Mouse (Mus musculus) midbrain, embryonic 11.5 days (tissue): ENCODE results near the gene Otp. TPM values are rescaled to one million over a fixed set of nuclear protein-coding genes. Genes with fewer than 3 reads are reported as not detected.

ENCODE experiments used
- ATAC-seq: fragments of 200-750 bp; cut with Nextera tagmentation; 2 replicates; pipeline ENCODE4 v1.8.0; 2017; ENCODE audit warnings: moderate TSS enrichment, moderate library complexity; ENCODE audit not compliant: low FRiP score
- DNase-seq: peaks from one replicate; pipeline ENCODE4 v3.0.0; 2015; ENCODE audit warnings: low spot score; ENCODE audit errors: missing footprints
- H3K27ac ChIP-seq: fragments of 300-500 bp; sonication (generic); 2 replicates; pipeline ENCODE4 v1.5.1; 2014; ENCODE audit warnings: low read depth, low read length
- H3K27me3 ChIP-seq: fragments of 300-500 bp; sonication (generic); 2 replicates; pipeline ENCODE4 v1.6.1; 2014; ENCODE audit warnings: mild to moderate bottlenecking, low read length, moderate library complexity, mixed read lengths; ENCODE audit not compliant: control insufficient read depth, insufficient read depth
- H3K36me3 ChIP-seq: fragments of 300-500 bp; sonication (generic); 2 replicates; pipeline ENCODE4 v1.6.1; 2014; ENCODE audit warnings: mild to moderate bottlenecking, low read length, moderate library complexity, mixed read lengths; ENCODE audit not compliant: control insufficient read depth, insufficient read depth
- H3K4me1 ChIP-seq: fragments of 300-500 bp; sonication (generic); 2 replicates; pipeline ENCODE4 v1.6.1; 2014; ENCODE audit warnings: low read length; ENCODE audit not compliant: control insufficient read depth, insufficient read depth
- H3K4me2 ChIP-seq: fragments of 300-500 bp; sonication (generic); 2 replicates; pipeline ENCODE4 v1.6.1; 2014; ENCODE audit warnings: mild to moderate bottlenecking, moderate library complexity
- H3K4me3 ChIP-seq: fragments of 300-500 bp; sonication (generic); 2 replicates; pipeline ENCODE4 v1.5.1; 2014; ENCODE audit warnings: low read depth, low read length
- H3K9ac ChIP-seq: fragments of 300-500 bp; sonication (generic); 2 replicates; pipeline ENCODE4 v1.6.1; 2014; ENCODE audit warnings: low read length
- H3K9me3 ChIP-seq: fragments of 300-500 bp; sonication (generic); 2 replicates; pipeline ENCODE4 v1.6.1; 2016; ENCODE audit warnings: low read length; ENCODE audit not compliant: control insufficient read depth
- WGBS: fragments of 180-500 bp; shearing (Covaris S2); extraction: QIAGEN DNeasy Blood & Tissue Kit; methylation state at CpG from one replicate; pipeline ENCODE4 v1.1.7; 2014; 5-methylcytosine and 5-hydroxymethylcytosine counted together
- polyA plus RNA-seq: library from polyadenylated mRNA; unstranded; fragments of >200 nt; fragmentation: Nextera tagmentation; extraction: Ambion mirVana; gene quantifications from 2 replicates; pipeline ENCODE4 v1.2.1, GENCODE M21; 2014

Otp gene
- polyA plus RNA-seq = 2.0 and 2.4 TPM in 2 replicates

- Histone ChIP-seq H3K4me3 (no peak within 1 kb of the TSS), H3K27ac (no peak within 1 kb of the TSS), H3K4me2 (no peak within 1 kb of the TSS), H3K9me3 (no peaks in the 10 kb centered on the region), H3K36me3 (no peaks in the 10 kb centered on the region), H3K9ac (no peak within 1 kb of the TSS), H3K4me1 (no peaks in the 10 kb centered on the region; the same call in 1 of the 2 replicates), H3K27me3 (peaks cover 85% of the 10 kb centered on the region)
- WGBS = under 1% methylated on average over 29 of the region's 30 CpGs
- ATAC-seq (peak; percentile 86), DNase-seq (peak; percentile 92)
These were observed at the start of gene Otp for GRCm38 (mm10) chr13:94875396-94875880. Gene Otp, plus strand, starts transcription at chr13:94875602.

- Histone ChIP-seq H3K9me3 (no peaks in the 10 kb centered on the region), H3K36me3 (no peaks in the 10 kb centered on the region), H3K27me3 (no peaks in the 10 kb centered on the region), H3K27ac (no peak overlapping the region), H3K4me2 (no peak overlapping the region), H3K4me3 (no peak overlapping the region), H3K4me1 (no peaks in the 10 kb centered on the region), H3K9ac (no peak overlapping the region)
- ATAC-seq = no peak
- DNase-seq = no peak
- WGBS = 93% methylated on average over 5 of the region's 5 CpGs
These were observed 49.0 kb upstream of the Otp start for GRCm38 (mm10) chr13:94826389-94826788.

GRCm38 (mm10) chr13:94826986-94827385 is 48.4 kb upstream of the Otp start:
- H3K4me1 ChIP-seq = no peaks in the 10 kb centered on the region
- WGBS = 93% methylated on average over 2 of the region's 2 CpGs
- no peak for ATAC-seq

GRCm38 (mm10) chr13:94827847-94828246 is 47.6 kb upstream of the Otp start:
- ATAC-seq = no peak
- H3K27ac ChIP-seq = no peak overlapping the region
- 59% methylated on average over 2 of the region's 2 CpGs for WGBS

More at GRCm38 (mm10) chr13:94826986-94827385, 48.4 kb upstream of the Otp start:
- H3K36me3 ChIP-seq = no peaks in the 10 kb centered on the region
- H3K27ac ChIP-seq = no peak overlapping the region
- no peak overlapping the region for H3K4me2 ChIP-seq
- no peak for DNase-seq
- H3K9ac ChIP-seq = no peak overlapping the region
- no peaks in the 10 kb centered on the region for H3K9me3 ChIP-seq
- no peak overlapping the region for H3K4me3 ChIP-seq
- no peaks in the 10 kb centered on the region for H3K27me3 ChIP-seq

GRCm38 (mm10) chr13:94838047-94838720 is 37.2 kb upstream of the Otp start:
- peaks cover 2% of the 10 kb centered on the region; the same call in 1 of the 2 replicates for H3K36me3 ChIP-seq
- no peak overlapping the region for H3K4me2 ChIP-seq
- H3K4me3 ChIP-seq = no peak overlapping the region
- no peak overlapping the region for H3K27ac ChIP-seq
- no peaks in the 10 kb centered on the region for H3K9me3 ChIP-seq
- ATAC-seq = no peak
- no peaks in the 10 kb centered on the region for H3K27me3 ChIP-seq
- 87% methylated on average over 5 of the region's 5 CpGs for WGBS
- DNase-seq = no peak
- no peaks in the 10 kb centered on the region for H3K4me1 ChIP-seq
- H3K9ac ChIP-seq = no peak overlapping the region

More at GRCm38 (mm10) chr13:94827847-94828246, 47.6 kb upstream of the Otp start:
- DNase-seq = no peak
- Histone ChIP-seq H3K4me2 (no peak overlapping the region), H3K9ac (no peak overlapping the region), H3K9me3 (no peaks in the 10 kb centered on the region), H3K36me3 (peaks cover 3% of the 10 kb centered on the region; the same call in 1 of the 2 replicates), H3K4me1 (no peaks in the 10 kb centered on the region), H3K27me3 (no peaks in the 10 kb centered on the region), H3K4me3 (no peak overlapping the region)

GRCm38 (mm10) chr13:94838756-94839337 is 36.6 kb upstream of the Otp start:
- Histone ChIP-seq H3K9me3 (no peaks in the 10 kb centered on the region), H3K27ac (no peak overlapping the region), H3K27me3 (no peaks in the 10 kb centered on the region), H3K9ac (no peak overlapping the region), H3K4me2 (no peak overlapping the region), H3K4me1 (no peaks in the 10 kb centered on the region), H3K4me3 (no peak overlapping the region), H3K36me3 (peaks cover 2% of the 10 kb centered on the region; the same call in 1 of the 2 replicates)
- DNase-seq (no peak), ATAC-seq (no peak)
- 90% methylated on average over 8 of the region's 8 CpGs for WGBS

- no peak overlapping the region for H3K4me3 ChIP-seq
- no peak overlapping the region for H3K4me2 ChIP-seq
- no peak for ATAC-seq
- H3K27ac ChIP-seq = no peak overlapping the region
- H3K9me3 ChIP-seq = no peaks in the 10 kb centered on the region
- WGBS = 91% methylated on average over 5 of the region's 5 CpGs
- H3K36me3 ChIP-seq = peaks cover 2% of the 10 kb centered on the region; the same call in 1 of the 2 replicates
- H3K9ac ChIP-seq = no peak overlapping the region
- no peaks in the 10 kb centered on the region for H3K27me3 ChIP-seq
- no peak for DNase-seq
- no peaks in the 10 kb centered on the region for H3K4me1 ChIP-seq
These were observed 32.2 kb upstream of the Otp start for GRCm38 (mm10) chr13:94843236-94843635.

- no peak for ATAC-seq
- no peak overlapping the region for H3K9ac ChIP-seq
- H3K4me1 ChIP-seq = no peaks in the 10 kb centered on the region
- H3K4me3 ChIP-seq = no peak overlapping the region
- no peaks in the 10 kb centered on the region for H3K36me3 ChIP-seq
- peaks cover 4% of the 10 kb centered on the region; the same call in 1 of the 2 replicates for H3K27me3 ChIP-seq
- H3K27ac ChIP-seq = no peak overlapping the region
- H3K4me2 ChIP-seq = no peak overlapping the region
- DNase-seq = no peak
- 76% methylated on average over 7 of the region's 7 CpGs for WGBS
- no peaks in the 10 kb centered on the region for H3K9me3 ChIP-seq
These were observed 27.5 kb upstream of the Otp start for GRCm38 (mm10) chr13:94847870-94848269.

GRCm38 (mm10) chr13:94849351-94849750 is 26.1 kb upstream of the Otp start:
- Histone ChIP-seq H3K4me1 (no peaks in the 10 kb centered on the region), H3K36me3 (no peaks in the 10 kb centered on the region), H3K27ac (no peak overlapping the region), H3K4me2 (no peak overlapping the region), H3K4me3 (no peak overlapping the region), H3K9me3 (no peaks in the 10 kb centered on the region), H3K27me3 (peaks cover 9% of the 10 kb centered on the region; the same call in 1 of the 2 replicates), H3K9ac (no peak overlapping the region)
- 84% methylated on average over 13 of the region's 13 CpGs for WGBS
- DNase-seq = no peak
- ATAC-seq = no peak
